Mouse (Mus musculus): ENCODE measurements around the gene Minos1. TPM values are rescaled to one million over a fixed set of nuclear protein-coding genes. Genes with fewer than 3 reads are reported as not detected.

Minos1 gene
- polyA plus RNA-seq, 1 experiment from 2014 or later = 477 TPM

GRCm38 (mm10) chr4:139058029-139058428 lies 72.9 kb downstream of the Minos1 start:
- H3K36me3 ChIP-seq (ENCODE audit: control insufficient read depth, insufficient read depth, low read length) = no peaks in the 10 kb centered on the region
- no peak overlapping the region for H3K4me3 ChIP-seq (ENCODE audit: low read depth, low read length)
- WGBS = 89% methylated on average over 5 of the region's 5 CpGs
- no peaks in the 10 kb centered on the region for H3K4me1 ChIP-seq (ENCODE audit: control insufficient read depth, insufficient read depth, low read length)
- no peaks in the 10 kb centered on the region for H3K27me3 ChIP-seq (ENCODE audit: control insufficient read depth, insufficient read depth, low read length)
- ATAC-seq (ENCODE audit: insufficient number of reproducible peaks, insufficient read depth, low FRiP score, low read depth) = no peak
- H3K4me2 ChIP-seq (replicated peaks; ENCODE audit: low read depth, low read length) = no peak overlapping the region
- H3K9ac ChIP-seq (replicated peaks; ENCODE audit: low read depth, low read length) = no peak overlapping the region
- no peak overlapping the region for H3K27ac ChIP-seq (ENCODE audit: low read length)
- no peaks in the 10 kb centered on the region for H3K9me3 ChIP-seq (ENCODE audit: control insufficient read depth, low read depth, low read length)

GRCm38 (mm10) chr4:139057291-139057690 lies 73.6 kb downstream of the Minos1 start:
- Histone ChIP-seq H3K4me2 (replicated peaks; ENCODE audit: low read depth, low read length) (no peak overlapping the region), H3K27me3 (ENCODE audit: control insufficient read depth, insufficient read depth, low read length) (no peaks in the 10 kb centered on the region), H3K4me3 (ENCODE audit: low read depth, low read length) (no peak overlapping the region), H3K4me1 (ENCODE audit: control insufficient read depth, insufficient read depth, low read length) (no peaks in the 10 kb centered on the region), H3K27ac (ENCODE audit: low read length) (no peak overlapping the region), H3K36me3 (ENCODE audit: control insufficient read depth, insufficient read depth, low read length) (no peaks in the 10 kb centered on the region), H3K9ac (replicated peaks; ENCODE audit: low read depth, low read length) (no peak overlapping the region), H3K9me3 (ENCODE audit: control insufficient read depth, low read depth, low read length) (no peaks in the 10 kb centered on the region)
- WGBS = 71% methylated on average over 5 of the region's 5 CpGs
- ATAC-seq (ENCODE audit: insufficient number of reproducible peaks, insufficient read depth, low FRiP score, low read depth) = no peak

- no peaks in the 10 kb centered on the region for H3K4me1 ChIP-seq (ENCODE audit: control insufficient read depth, insufficient read depth, low read length)
- H3K36me3 ChIP-seq (ENCODE audit: control insufficient read depth, insufficient read depth, low read length) = no peaks in the 10 kb centered on the region
- H3K9ac ChIP-seq (replicated peaks; ENCODE audit: low read depth, low read length) = no peak overlapping the region
- H3K4me3 ChIP-seq (ENCODE audit: low read depth, low read length) = no peak overlapping the region
- H3K4me2 ChIP-seq (replicated peaks; ENCODE audit: low read depth, low read length) = no peak overlapping the region
- no peak for ATAC-seq (ENCODE audit: insufficient number of reproducible peaks, insufficient read depth, low FRiP score, low read depth)
- 68% methylated on average over 3 of the region's 3 CpGs for WGBS
- no peaks in the 10 kb centered on the region for H3K27me3 ChIP-seq (ENCODE audit: control insufficient read depth, insufficient read depth, low read length)
- no peaks in the 10 kb centered on the region for H3K9me3 ChIP-seq (ENCODE audit: control insufficient read depth, low read depth, low read length)
- no peak overlapping the region for H3K27ac ChIP-seq (ENCODE audit: low read length)
These were observed 75.2 kb downstream of the Minos1 start for GRCm38 (mm10) chr4:139055744-139056143.

- no peak for ATAC-seq (ENCODE audit: insufficient number of reproducible peaks, insufficient read depth, low FRiP score, low read depth)
These were observed 75.6 kb downstream of the Minos1 start for GRCm38 (mm10) chr4:139055336-139055735.

GRCm38 (mm10) chr4:139054300-139054923 lies 76.5 kb downstream of the Minos1 start:
- no peak for ATAC-seq (ENCODE audit: insufficient number of reproducible peaks, insufficient read depth, low FRiP score, low read depth)
- Histone ChIP-seq H3K4me1 (ENCODE audit: control insufficient read depth, insufficient read depth, low read length) (no peaks in the 10 kb centered on the region), H3K9ac (replicated peaks; ENCODE audit: low read depth, low read length) (no peak overlapping the region), H3K27me3 (ENCODE audit: control insufficient read depth, insufficient read depth, low read length) (no peaks in the 10 kb centered on the region), H3K27ac (ENCODE audit: low read length) (no peak overlapping the region), H3K9me3 (ENCODE audit: control insufficient read depth, low read depth, low read length) (no peaks in the 10 kb centered on the region), H3K36me3 (ENCODE audit: control insufficient read depth, insufficient read depth, low read length) (no peaks in the 10 kb centered on the region), H3K4me2 (replicated peaks; ENCODE audit: low read depth, low read length) (no peak overlapping the region), H3K4me3 (ENCODE audit: low read depth, low read length) (no peak overlapping the region)
- 50% methylated on average over 9 of the region's 9 CpGs for WGBS

More at GRCm38 (mm10) chr4:139055336-139055735, 75.6 kb downstream of the Minos1 start:
- Histone ChIP-seq H3K27me3 (ENCODE audit: control insufficient read depth, insufficient read depth, low read length) (no peaks in the 10 kb centered on the region), H3K9me3 (ENCODE audit: control insufficient read depth, low read depth, low read length) (no peaks in the 10 kb centered on the region), H3K4me3 (ENCODE audit: low read depth, low read length) (no peak overlapping the region), H3K27ac (ENCODE audit: low read length) (no peak overlapping the region), H3K4me1 (ENCODE audit: control insufficient read depth, insufficient read depth, low read length) (no peaks in the 10 kb centered on the region), H3K4me2 (replicated peaks; ENCODE audit: low read depth, low read length) (no peak overlapping the region), H3K9ac (replicated peaks; ENCODE audit: low read depth, low read length) (no peak overlapping the region), H3K36me3 (ENCODE audit: control insufficient read depth, insufficient read depth, low read length) (no peaks in the 10 kb centered on the region)
- 90% methylated on average over 4 of the region's 4 CpGs for WGBS

- no peak overlapping the region for H3K4me3 ChIP-seq (ENCODE audit: low read depth, low read length)
- ATAC-seq (ENCODE audit: insufficient number of reproducible peaks, insufficient read depth, low FRiP score, low read depth) = no peak
- no peak overlapping the region for H3K4me2 ChIP-seq (replicated peaks; ENCODE audit: low read depth, low read length)
- no peak overlapping the region for H3K27ac ChIP-seq (ENCODE audit: low read length)
- WGBS = 29% methylated on average over 5 of the region's 5 CpGs
- H3K4me1 ChIP-seq (ENCODE audit: control insufficient read depth, insufficient read depth, low read length) = no peaks in the 10 kb centered on the region
- H3K36me3 ChIP-seq (ENCODE audit: control insufficient read depth, insufficient read depth, low read length) = no peaks in the 10 kb centered on the region
- no peaks in the 10 kb centered on the region for H3K9me3 ChIP-seq (ENCODE audit: control insufficient read depth, low read depth, low read length)
- H3K9ac ChIP-seq (replicated peaks; ENCODE audit: low read depth, low read length) = no peak overlapping the region
- no peaks in the 10 kb centered on the region for H3K27me3 ChIP-seq (ENCODE audit: control insufficient read depth, insufficient read depth, low read length)
These were observed 77.5 kb downstream of the Minos1 start for GRCm38 (mm10) chr4:139053391-139053790.

GRCm38 (mm10) chr4:139052796-139053195 lies 78.1 kb downstream of the Minos1 start:
- Histone ChIP-seq H3K27ac (ENCODE audit: low read length) (no peak overlapping the region), H3K4me3 (ENCODE audit: low read depth, low read length) (no peak overlapping the region), H3K4me1 (ENCODE audit: control insufficient read depth, insufficient read depth, low read length) (no peaks in the 10 kb centered on the region), H3K4me2 (replicated peaks; ENCODE audit: low read depth, low read length) (no peak overlapping the region), H3K9me3 (ENCODE audit: control insufficient read depth, low read depth, low read length) (no peaks in the 10 kb centered on the region), H3K9ac (replicated peaks; ENCODE audit: low read depth, low read length) (no peak overlapping the region), H3K27me3 (ENCODE audit: control insufficient read depth, insufficient read depth, low read length) (no peaks in the 10 kb centered on the region), H3K36me3 (ENCODE audit: control insufficient read depth, insufficient read depth, low read length) (no peaks in the 10 kb centered on the region)
- 78% methylated on average over 7 of the region's 7 CpGs for WGBS
- no peak for ATAC-seq (ENCODE audit: insufficient number of reproducible peaks, insufficient read depth, low FRiP score, low read depth)
